Mouse (Mus musculus) 416B (cell line): ENCODE measurements around the gene Nomo1.

Experiments
- DNase-seq: peaks from one replicate; pipeline ENCODE4 v3.0.0; 2011; ENCODE audit warnings: low read depth

The Nomo1 gene

GRCm38 (mm10) chr7:46103075-46103591 lies 69.6 kb downstream of the Nomo1 start:
- DNase-seq: no peak

- DNase-seq: no peak
Observed at GRCm38 (mm10) chr7:46103771-46104170, 70.3 kb downstream of the Nomo1 start.

- no peak for DNase-seq
Observed at GRCm38 (mm10) chr7:46104256-46104915, 70.9 kb downstream of the Nomo1 start.

- DNase-seq: no peak
Observed at GRCm38 (mm10) chr7:46105484-46105883, 72.0 kb downstream of the Nomo1 start.

GRCm38 (mm10) chr7:46110079-46110478 lies 76.6 kb downstream of the Nomo1 start:
- DNase-seq: no peak

- no peak for DNase-seq
Observed at GRCm38 (mm10) chr7:46111212-46111817, 77.8 kb downstream of the Nomo1 start.

GRCm38 (mm10) chr7:46111938-46112337 lies 78.4 kb downstream of the Nomo1 start:
- no peak for DNase-seq

GRCm38 (mm10) chr7:46113435-46113834 lies 79.9 kb downstream of the Nomo1 start:
- DNase-seq: no peak

- DNase-seq: peak; percentile 21
Observed at GRCm38 (mm10) chr7:46116118-46116581, 82.7 kb downstream of the Nomo1 start.

GRCm38 (mm10) chr7:46117035-46117434 lies 83.5 kb downstream of the Nomo1 start:
- no peak for DNase-seq

GRCm38 (mm10) chr7:46122964-46123363 lies 89.5 kb downstream of the Nomo1 start:
- no peak for DNase-seq

- DNase-seq: no peak
Observed at GRCm38 (mm10) chr7:46124460-46124859, 91.0 kb downstream of the Nomo1 start.

GRCm38 (mm10) chr7:46125340-46125739 lies 91.8 kb downstream of the Nomo1 start:
- no peak for DNase-seq

- no peak for DNase-seq
Observed at GRCm38 (mm10) chr7:46128196-46128595, 94.7 kb downstream of the Nomo1 start.

- no peak for DNase-seq
Observed at GRCm38 (mm10) chr7:46129463-46130179, 96.1 kb downstream of the Nomo1 start.

GRCm38 (mm10) chr7:46130723-46131122 lies 97.2 kb downstream of the Nomo1 start:
- DNase-seq: peak; percentile 1

- peak; percentile 55 for DNase-seq
Observed at GRCm38 (mm10) chr7:46131266-46131665, 97.8 kb downstream of the Nomo1 start.

- no peak for DNase-seq
Observed at GRCm38 (mm10) chr7:46131806-46132205, 98.3 kb downstream of the Nomo1 start.

- DNase-seq: no peak
Observed at GRCm38 (mm10) chr7:46132229-46132628, 98.7 kb downstream of the Nomo1 start.
